Mouse (Mus musculus) hindbrain, embryonic 13.5 days (tissue): ENCODE measurements at regions not wholly inside any gene's neighbourhood (a gene's known extent, or its start where the extent isn't known, plus 50 kb on each side); places are given as distances from the start of the nearest gene placed in this dataset.
A peak's percentile ranks its signal among the peaks of the same experiment; 100 is the strongest.

Experiments
- ATAC-seq: fragments of 200-750 bp; cut with Nextera tagmentation; 2 replicates; pipeline ENCODE4 v1.8.0; 2017; ENCODE audit warnings: moderate TSS enrichment; ENCODE audit not compliant: low FRiP score
- H3K27ac ChIP-seq: fragments of 300-500 bp; sonication (generic); 2 replicates; pipeline ENCODE4 v1.5.1; 2015; ENCODE audit warnings: inconsistent platforms, mild to moderate bottlenecking, moderate library complexity
- H3K27me3 ChIP-seq: fragments of 300-500 bp; sonication (generic); 2 replicates; pipeline ENCODE4 v1.6.1; 2015; ENCODE audit warnings: mild to moderate bottlenecking, inconsistent platforms
- H3K36me3 ChIP-seq: fragments of 300-500 bp; sonication (generic); 2 replicates; pipeline ENCODE4 v1.6.1; 2015; ENCODE audit warnings: mild to moderate bottlenecking, inconsistent platforms
- H3K4me1 ChIP-seq: fragments of 300-500 bp; sonication (generic); replicated peaks from 2 replicates; pipeline ENCODE4 v1.6.1; 2015; ENCODE audit warnings: inconsistent platforms
- H3K4me2 ChIP-seq: fragments of 300-500 bp; sonication (generic); 2 replicates; pipeline ENCODE4 v1.6.1; 2015; ENCODE audit warnings: inconsistent platforms, mild to moderate bottlenecking, moderate library complexity
- H3K4me3 ChIP-seq: fragments of 300-500 bp; sonication (generic); 2 replicates; pipeline ENCODE4 v1.5.1; 2015; ENCODE audit warnings: mild to moderate bottlenecking, inconsistent platforms
- H3K9ac ChIP-seq: fragments of 300-500 bp; sonication (generic); 2 replicates; pipeline ENCODE4 v1.6.1; 2015; ENCODE audit warnings: mild to moderate bottlenecking, inconsistent platforms
- H3K9me3 ChIP-seq: fragments of 300-500 bp; sonication (generic); 2 replicates; pipeline ENCODE4 v1.6.1; 2016; ENCODE audit warnings: inconsistent platforms
- WGBS: fragments of 180-500 bp; shearing (Covaris S2); methylation state at CpG from one replicate; pipeline ENCODE4 v1.1.7; 2015; 5-methylcytosine and 5-hydroxymethylcytosine counted together

- Histone ChIP-seq H3K9ac (no peak overlapping the region), H3K4me1 (peaks cover 31% of the 10 kb centered on the region), H3K36me3 (no peaks in the 10 kb centered on the region), H3K4me2 (no peak overlapping the region), H3K9me3 (no peaks in the 10 kb centered on the region), H3K4me3 (no peak overlapping the region), H3K27ac (peak overlapping the region; percentile 74), H3K27me3 (no peaks in the 10 kb centered on the region)
- WGBS: 22% methylated on average over 5 of the region's 5 CpGs
- ATAC-seq: peak; percentile 68
Measured at GRCm38 (mm10) chr12:25926367-25926766, 488.7 kb downstream of the Rnf144a start.

DNA sequence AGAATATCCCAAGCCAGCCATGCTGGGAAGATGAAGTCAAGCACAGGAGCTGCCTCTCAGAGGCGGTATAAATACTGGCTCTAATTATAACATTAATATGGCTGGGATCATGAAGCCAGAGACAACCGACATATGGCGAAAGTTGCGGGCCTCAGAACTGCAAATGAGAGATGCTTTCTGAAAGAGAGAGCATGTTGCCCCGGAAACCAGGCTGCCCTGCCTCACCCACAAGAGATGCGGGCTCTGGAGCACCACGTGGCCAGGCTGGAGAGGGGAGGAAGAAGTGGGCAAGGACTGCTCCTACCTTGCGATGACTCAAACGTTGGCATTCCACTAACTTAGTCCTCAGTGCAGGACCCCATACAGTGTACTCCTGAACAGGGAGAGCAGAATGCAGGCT lies 490.5 kb downstream of the Rnf144a start:
- ATAC-seq: peak; percentile 46; the same call in 1 of the 2 replicates

GRCm38 (mm10) chr12:25923772-25924171 lies 491.3 kb downstream of the Rnf144a start:
- no peak for ATAC-seq
- H3K27ac ChIP-seq: no peak overlapping the region
- 92% methylated on average over 1 of the region's 1 CpGs for WGBS
- H3K9ac ChIP-seq: no peak overlapping the region
- H3K27me3 ChIP-seq: no peaks in the 10 kb centered on the region
- no peaks in the 10 kb centered on the region for H3K9me3 ChIP-seq
- no peak overlapping the region for H3K4me2 ChIP-seq
- peaks cover 31% of the 10 kb centered on the region for H3K4me1 ChIP-seq
- no peak overlapping the region for H3K4me3 ChIP-seq
- no peaks in the 10 kb centered on the region for H3K36me3 ChIP-seq

More for the DNA sequence above, 490.5 kb downstream of the Rnf144a start:
- H3K4me3 ChIP-seq: no peak overlapping the region
- H3K27ac ChIP-seq: no peak overlapping the region
- 40% methylated on average over 9 of the region's 9 CpGs for WGBS
- no peak overlapping the region for H3K9ac ChIP-seq
- H3K4me2 ChIP-seq: no peak overlapping the region
- no peaks in the 10 kb centered on the region for H3K9me3 ChIP-seq
- H3K4me1 ChIP-seq: peaks cover 31% of the 10 kb centered on the region
- H3K36me3 ChIP-seq: no peaks in the 10 kb centered on the region
- H3K27me3 ChIP-seq: no peaks in the 10 kb centered on the region

- WGBS: 75% methylated on average over 1 of the region's 1 CpGs
- Histone ChIP-seq H3K9ac (no peak overlapping the region), H3K27me3 (no peaks in the 10 kb centered on the region), H3K36me3 (no peaks in the 10 kb centered on the region), H3K4me3 (no peak overlapping the region), H3K9me3 (peaks cover 5% of the 10 kb centered on the region; the same call in 1 of the 2 replicates), H3K4me1 (no peaks in the 10 kb centered on the region), H3K4me2 (no peak overlapping the region), H3K27ac (no peak overlapping the region)
- no peak for ATAC-seq
Measured at GRCm38 (mm10) chr12:25905614-25906013, 509.4 kb downstream of the Rnf144a start.

GRCm38 (mm10) chr12:25896543-25896942 lies 518.5 kb downstream of the Rnf144a start:
- 51% methylated on average over 3 of the region's 3 CpGs for WGBS
- H3K9ac ChIP-seq: no peak overlapping the region
- peaks cover 6% of the 10 kb centered on the region; the same call in 1 of the 2 replicates for H3K4me1 ChIP-seq
- no peak overlapping the region for H3K27ac ChIP-seq
- no peak for ATAC-seq
- no peaks in the 10 kb centered on the region for H3K36me3 ChIP-seq
- H3K4me2 ChIP-seq: no peak overlapping the region
- no peaks in the 10 kb centered on the region for H3K27me3 ChIP-seq
- no peaks in the 10 kb centered on the region for H3K9me3 ChIP-seq
- no peak overlapping the region for H3K4me3 ChIP-seq

DNA sequence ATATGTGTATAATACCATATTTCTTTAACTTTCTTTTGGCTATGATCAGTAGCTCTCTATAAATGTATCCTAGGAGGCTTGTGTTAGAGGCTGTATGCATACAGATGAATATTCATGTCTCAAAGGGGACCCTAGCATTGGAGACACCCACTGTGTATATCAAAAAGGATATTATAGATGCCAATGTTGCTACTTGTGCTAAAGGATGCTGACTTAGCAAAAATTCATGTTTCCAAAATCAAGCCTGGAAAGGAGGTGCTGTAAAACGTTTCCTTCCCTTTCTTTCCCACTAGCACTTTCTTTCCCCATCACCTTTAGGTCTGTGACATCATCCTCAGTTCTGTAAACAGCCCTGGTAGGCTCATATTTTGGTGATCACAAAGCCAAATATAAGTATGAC lies 519.4 kb downstream of the Rnf144a start:
- 47% methylated on average over 1 of the region's 1 CpGs for WGBS
- H3K27ac ChIP-seq: no peak overlapping the region
- no peak for ATAC-seq

DNA sequence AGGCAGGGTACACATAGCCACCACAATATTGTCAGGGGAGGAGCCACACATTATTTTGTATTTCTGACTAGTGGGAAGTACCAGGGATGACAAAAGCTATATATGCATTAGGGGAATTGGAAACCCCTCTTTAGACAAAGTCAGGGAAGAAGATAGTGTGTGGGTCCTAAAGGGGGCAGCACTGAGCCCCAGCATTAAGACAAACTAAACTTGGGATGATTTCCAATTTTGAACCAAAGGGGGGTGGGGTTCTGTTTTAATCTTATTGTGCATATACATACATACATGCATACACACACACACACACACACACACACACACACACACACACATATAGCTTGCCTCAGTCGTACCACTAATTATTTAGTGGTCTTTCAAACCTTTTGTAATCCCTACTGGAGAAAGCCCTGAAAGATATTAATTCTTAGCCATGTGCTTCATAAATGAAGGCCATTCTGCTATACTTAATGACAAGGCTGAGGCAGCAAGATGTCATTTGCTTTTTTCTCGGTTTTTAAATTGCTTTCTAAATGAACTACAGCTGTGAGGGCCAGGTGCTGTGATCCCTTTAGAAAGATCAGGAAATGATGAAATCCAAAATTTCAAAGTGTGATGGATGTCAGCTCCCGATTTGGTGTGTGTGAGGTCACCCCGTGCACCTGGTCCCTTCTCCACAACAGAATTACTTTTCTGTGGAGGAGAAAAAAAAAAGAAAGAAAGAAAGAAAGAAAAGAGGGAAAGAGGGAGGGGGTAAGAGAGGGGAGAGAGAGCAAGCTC lies 523.5 kb downstream of the Rnf144a start:
- Histone ChIP-seq H3K4me2 (no peak overlapping the region), H3K36me3 (no peaks in the 10 kb centered on the region), H3K27ac (no peak overlapping the region), H3K4me1 (peaks cover 6% of the 10 kb centered on the region; the same call in 1 of the 2 replicates), H3K4me3 (no peak overlapping the region), H3K27me3 (no peaks in the 10 kb centered on the region), H3K9ac (no peak overlapping the region), H3K9me3 (no peaks in the 10 kb centered on the region)
- ATAC-seq: no peak
- WGBS: 51% methylated on average over 4 of the region's 4 CpGs

More for the DNA sequence above, 519.4 kb downstream of the Rnf144a start:
- Histone ChIP-seq H3K4me2 (no peak overlapping the region), H3K9me3 (no peaks in the 10 kb centered on the region), H3K36me3 (no peaks in the 10 kb centered on the region), H3K27me3 (no peaks in the 10 kb centered on the region), H3K4me1 (peaks cover 6% of the 10 kb centered on the region; the same call in 1 of the 2 replicates), H3K4me3 (no peak overlapping the region), H3K9ac (no peak overlapping the region)

DNA sequence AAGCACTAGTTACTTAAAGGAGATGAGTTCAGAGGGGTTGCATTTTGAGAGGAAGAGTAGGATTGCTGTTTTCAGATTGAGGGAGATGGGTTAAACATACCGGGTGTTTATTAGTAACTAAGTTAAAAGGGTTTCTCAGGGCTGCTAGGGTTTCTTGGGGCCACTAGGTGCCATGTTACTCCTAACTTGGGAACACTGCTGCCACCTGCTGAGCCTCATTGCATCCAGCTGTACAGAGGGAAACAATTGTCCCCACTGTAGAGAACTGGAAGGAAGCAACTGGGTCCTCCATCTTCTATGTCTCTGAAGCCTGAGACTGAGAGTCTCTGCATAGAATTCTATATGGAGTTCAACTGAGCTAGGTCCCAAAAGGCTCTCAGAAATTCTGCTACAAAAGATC lies 524.3 kb downstream of the Rnf144a start:
- no peak overlapping the region for H3K27ac ChIP-seq
- no peak overlapping the region for H3K4me3 ChIP-seq
- no peaks in the 10 kb centered on the region for H3K27me3 ChIP-seq
- 86% methylated on average over 1 of the region's 1 CpGs for WGBS
- H3K36me3 ChIP-seq: no peaks in the 10 kb centered on the region
- H3K9ac ChIP-seq: no peak overlapping the region
- H3K9me3 ChIP-seq: no peaks in the 10 kb centered on the region
- H3K4me2 ChIP-seq: no peak overlapping the region
- peaks cover 6% of the 10 kb centered on the region; the same call in 1 of the 2 replicates for H3K4me1 ChIP-seq
- ATAC-seq: no peak

GRCm38 (mm10) chr12:25883771-25884171 lies 531.3 kb downstream of the Rnf144a start:
- Histone ChIP-seq H3K4me3 (no peak overlapping the region), H3K9me3 (no peaks in the 10 kb centered on the region), H3K4me2 (no peak overlapping the region), H3K27me3 (no peaks in the 10 kb centered on the region), H3K4me1 (no peaks in the 10 kb centered on the region), H3K27ac (no peak overlapping the region), H3K9ac (no peak overlapping the region), H3K36me3 (no peaks in the 10 kb centered on the region)
- ATAC-seq: no peak
- WGBS: 84% methylated on average over 5 of the region's 5 CpGs

DNA sequence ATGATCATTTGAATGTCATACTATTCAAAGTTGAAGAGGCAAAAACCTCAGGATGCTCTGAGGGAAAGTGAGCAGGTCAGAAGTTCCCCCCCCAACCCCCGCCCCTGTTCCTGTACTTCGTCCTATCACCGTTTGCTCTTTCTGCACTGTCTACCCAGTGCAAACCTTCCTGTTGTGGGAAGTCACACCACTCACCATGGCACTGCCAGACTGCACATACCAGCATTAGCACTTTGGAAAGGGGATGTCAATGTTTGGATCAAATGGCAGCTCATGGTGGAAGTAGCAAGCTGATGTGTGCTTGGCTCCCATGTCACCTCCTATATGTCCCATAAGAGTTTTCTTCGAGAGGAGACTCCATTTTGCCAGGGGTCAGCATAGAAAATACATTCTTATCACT lies 543.2 kb downstream of the Rnf144a start:
- no peak for ATAC-seq
- Histone ChIP-seq H3K9me3 (no peaks in the 10 kb centered on the region), H3K4me2 (no peak overlapping the region), H3K4me1 (peaks cover 16% of the 10 kb centered on the region), H3K27ac (peak overlapping the region; percentile 50), H3K36me3 (no peaks in the 10 kb centered on the region), H3K27me3 (no peaks in the 10 kb centered on the region), H3K9ac (no peak overlapping the region), H3K4me3 (no peak overlapping the region)
- WGBS: 74% methylated on average over 4 of the region's 4 CpGs

DNA sequence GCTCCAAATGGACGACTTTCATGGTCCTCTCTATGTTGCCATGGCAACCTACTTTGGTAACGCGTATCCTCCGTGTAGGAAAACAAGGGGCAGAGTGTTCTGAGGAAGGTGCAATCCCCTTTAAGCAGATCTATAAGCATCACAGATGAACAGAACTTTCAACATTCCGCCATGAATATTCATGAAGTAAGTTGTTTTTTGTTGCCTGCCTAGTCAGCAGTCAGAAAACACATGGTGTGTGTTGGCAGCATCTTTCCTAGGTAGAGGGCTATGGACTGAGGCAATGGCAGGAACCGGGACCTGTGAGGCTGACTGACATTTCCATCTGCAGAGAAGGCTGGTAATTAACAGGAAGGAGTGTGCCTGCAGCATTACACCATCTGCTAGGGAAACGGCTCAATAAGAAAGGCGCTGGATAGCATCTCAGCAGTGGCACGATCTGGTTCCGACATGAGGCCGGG lies 544.0 kb downstream of the Rnf144a start:
- Histone ChIP-seq H3K4me2 (peak overlapping the region; percentile 40), H3K9me3 (no peaks in the 10 kb centered on the region), H3K36me3 (no peaks in the 10 kb centered on the region), H3K9ac (no peak overlapping the region), H3K27ac (peak overlapping the region; percentile 50), H3K4me1 (peaks cover 16% of the 10 kb centered on the region), H3K4me3 (no peak overlapping the region), H3K27me3 (no peaks in the 10 kb centered on the region)
- ATAC-seq: peak; percentile 94
- 17% methylated on average over 11 of the region's 11 CpGs for WGBS

- H3K4me3 ChIP-seq: no peak overlapping the region
- H3K4me1 ChIP-seq: peaks cover 16% of the 10 kb centered on the region
- no peak for ATAC-seq
- peak overlapping the region; percentile 58; the same call in 1 of the 2 replicates for H3K27ac ChIP-seq
- H3K36me3 ChIP-seq: no peaks in the 10 kb centered on the region
- H3K9me3 ChIP-seq: no peaks in the 10 kb centered on the region
- no peak overlapping the region for H3K9ac ChIP-seq
- no peaks in the 10 kb centered on the region for H3K27me3 ChIP-seq
- no peak overlapping the region for H3K4me2 ChIP-seq
Measured at GRCm38 (mm10) chr12:25869846-25870245, 545.2 kb downstream of the Rnf144a start.

- ATAC-seq: no peak
- H3K4me3 ChIP-seq: no peak overlapping the region
- no peaks in the 10 kb centered on the region for H3K27me3 ChIP-seq
- no peak overlapping the region for H3K27ac ChIP-seq
- H3K4me2 ChIP-seq: no peak overlapping the region
- H3K9me3 ChIP-seq: no peaks in the 10 kb centered on the region
- no peaks in the 10 kb centered on the region for H3K4me1 ChIP-seq
- no peaks in the 10 kb centered on the region for H3K36me3 ChIP-seq
- no peak overlapping the region for H3K9ac ChIP-seq
- whole genome bisulfite sequencing: 77% methylated on average over 3 of the region's 3 CpGs
Measured at GRCm38 (mm10) chr12:25865063-25865462, 550.0 kb downstream of the Rnf144a start.
